Mouse (Mus musculus): ENCODE data around the gene Ptprb. TPM values are rescaled to one million over a fixed set of nuclear protein-coding genes. Genes with fewer than 3 reads are reported as not detected.

Gene Ptprb
- total and polyA plus RNA-seq, 2 experiments from 2014 or later = 2.3 to 9.8 TPM

GRCm38 (mm10) chr10:116416726-116417125 is 141.4 kb downstream of the Ptprb start:
- WGBS = 79% methylated on average over 5 of the region's 5 CpGs
- Histone ChIP-seq H3K4me1 (ENCODE audit: insufficient read depth) (no peaks in the 10 kb centered on the region; the same call in 1 of the 2 replicates), H3K9ac (no peak overlapping the region), H3K27ac (ENCODE audit: low read depth, low read length) (peak overlapping the region; percentile 64; the same call in 1 of the 2 replicates), H3K36me3 (ENCODE audit: insufficient read depth) (no peaks in the 10 kb centered on the region; the same call in 1 of the 2 replicates), H3K4me2 (ENCODE audit: low read depth) (no peak overlapping the region), H3K9me3 (ENCODE audit: low read length) (no peaks in the 10 kb centered on the region), H3K27me3 (ENCODE audit: insufficient read depth, low read length) (no peaks in the 10 kb centered on the region), H3K4me3 (ENCODE audit: low read depth, low read length) (no peak overlapping the region)
- no peak for TF ChIP-seq CTCF (IDR thresholded peaks at IDR 0.05; ENCODE audit: low read depth)
- no peak for ATAC-seq
- DNase-seq = no peak

GRCm38 (mm10) chr10:116418121-116418726 is 142.9 kb downstream of the Ptprb start:
- H3K4me3 ChIP-seq (ENCODE audit: low read depth, low read length) = no peak overlapping the region
- ATAC-seq (peak; percentile 52; the same call in 1 of the 2 replicates), DNase-seq (no peak)
- no peak for TF ChIP-seq CTCF (IDR thresholded peaks at IDR 0.05; ENCODE audit: low read depth)
- no peak overlapping the region for H3K27ac ChIP-seq (ENCODE audit: low read depth, low read length)
- no peak overlapping the region for H3K4me2 ChIP-seq (ENCODE audit: low read depth)
- 61% methylated on average over 24 of the region's 24 CpGs for WGBS
- no peak overlapping the region for H3K9ac ChIP-seq
- H3K36me3 ChIP-seq (ENCODE audit: insufficient read depth) = no peaks in the 10 kb centered on the region; the same call in 1 of the 2 replicates
- H3K27me3 ChIP-seq (ENCODE audit: insufficient read depth, low read length) = no peaks in the 10 kb centered on the region
- no peaks in the 10 kb centered on the region for H3K9me3 ChIP-seq (ENCODE audit: low read length)
- H3K4me1 ChIP-seq (ENCODE audit: insufficient read depth) = no peaks in the 10 kb centered on the region; the same call in 1 of the 2 replicates

- DNase-seq (no peak), ATAC-seq (no peak)
- Histone ChIP-seq H3K9ac (no peak overlapping the region), H3K4me3 (ENCODE audit: low read depth, low read length) (no peak overlapping the region), H3K27ac (ENCODE audit: low read depth, low read length) (no peak overlapping the region), H3K27me3 (ENCODE audit: insufficient read depth, low read length) (no peaks in the 10 kb centered on the region), H3K4me1 (ENCODE audit: insufficient read depth) (no peaks in the 10 kb centered on the region; the same call in 1 of the 2 replicates), H3K36me3 (ENCODE audit: insufficient read depth) (no peaks in the 10 kb centered on the region), H3K9me3 (ENCODE audit: low read length) (no peaks in the 10 kb centered on the region), H3K4me2 (ENCODE audit: low read depth) (no peak overlapping the region)
- TF ChIP-seq CTCF (IDR thresholded peaks at IDR 0.05; ENCODE audit: low read depth) = no peak
- 58% methylated on average over 6 of the region's 6 CpGs for WGBS
Measured at GRCm38 (mm10) chr10:116420976-116421375, 145.7 kb downstream of the Ptprb start.

GRCm38 (mm10) chr10:116422551-116422950 is 147.2 kb downstream of the Ptprb start:
- DNase-seq = no peak
- Histone ChIP-seq H3K4me1 (ENCODE audit: insufficient read depth) (no peaks in the 10 kb centered on the region), H3K9me3 (ENCODE audit: low read length) (no peaks in the 10 kb centered on the region), H3K36me3 (ENCODE audit: insufficient read depth) (no peaks in the 10 kb centered on the region), H3K9ac (no peak overlapping the region), H3K4me3 (ENCODE audit: low read depth, low read length) (no peak overlapping the region), H3K27ac (ENCODE audit: low read depth, low read length) (no peak overlapping the region), H3K27me3 (ENCODE audit: insufficient read depth, low read length) (no peaks in the 10 kb centered on the region), H3K4me2 (ENCODE audit: low read depth) (no peak overlapping the region)
- WGBS = 96% methylated on average over 2 of the region's 2 CpGs
- TF ChIP-seq CTCF (IDR thresholded peaks at IDR 0.05; ENCODE audit: low read depth) = no peak
- ATAC-seq = no peak

GRCm38 (mm10) chr10:116424921-116425320 is 149.6 kb downstream of the Ptprb start:
- no peak for DNase-seq
- H3K36me3 ChIP-seq (ENCODE audit: insufficient read depth) = no peaks in the 10 kb centered on the region
- H3K4me1 ChIP-seq (ENCODE audit: insufficient read depth) = no peaks in the 10 kb centered on the region
- no peaks in the 10 kb centered on the region for H3K27me3 ChIP-seq (ENCODE audit: insufficient read depth, low read length)
- no peaks in the 10 kb centered on the region for H3K9me3 ChIP-seq (ENCODE audit: low read length)
- no peak overlapping the region for H3K4me2 ChIP-seq (ENCODE audit: low read depth)
- no peak; the same call in 1 of the 2 replicates for ATAC-seq
- 60% methylated on average over 6 of the region's 6 CpGs for WGBS
- H3K9ac ChIP-seq = no peak overlapping the region
- no peak overlapping the region for H3K4me3 ChIP-seq (ENCODE audit: low read depth, low read length)
- H3K27ac ChIP-seq (ENCODE audit: low read depth, low read length) = no peak overlapping the region
- TF ChIP-seq CTCF (IDR thresholded peaks at IDR 0.05; ENCODE audit: low read depth) = no peak

GRCm38 (mm10) chr10:116426176-116426575 is 150.9 kb downstream of the Ptprb start:
- H3K4me1 ChIP-seq (ENCODE audit: insufficient read depth) = no peaks in the 10 kb centered on the region
- WGBS = 86% methylated on average over 7 of the region's 7 CpGs
- DNase-seq = no peak
- ATAC-seq = no peak
- TF ChIP-seq CTCF (IDR thresholded peaks at IDR 0.05; ENCODE audit: low read depth) = no peak
- no peak overlapping the region for H3K9ac ChIP-seq
- no peak overlapping the region for H3K4me3 ChIP-seq (ENCODE audit: low read depth, low read length)
- H3K27me3 ChIP-seq (ENCODE audit: insufficient read depth, low read length) = no peaks in the 10 kb centered on the region
- no peak overlapping the region for H3K27ac ChIP-seq (ENCODE audit: low read depth, low read length)
- no peaks in the 10 kb centered on the region for H3K9me3 ChIP-seq (ENCODE audit: low read length)
- no peak overlapping the region for H3K4me2 ChIP-seq (ENCODE audit: low read depth)
- no peaks in the 10 kb centered on the region for H3K36me3 ChIP-seq (ENCODE audit: insufficient read depth)

GRCm38 (mm10) chr10:116428026-116428780 is 152.9 kb downstream of the Ptprb start:
- WGBS = 93% methylated on average over 26 of the region's 26 CpGs
- Histone ChIP-seq H3K27me3 (ENCODE audit: insufficient read depth, low read length) (no peaks in the 10 kb centered on the region), H3K9me3 (ENCODE audit: low read length) (no peaks in the 10 kb centered on the region), H3K36me3 (ENCODE audit: insufficient read depth) (no peaks in the 10 kb centered on the region), H3K9ac (no peak overlapping the region), H3K4me1 (ENCODE audit: insufficient read depth) (no peaks in the 10 kb centered on the region), H3K27ac (ENCODE audit: low read depth, low read length) (no peak overlapping the region), H3K4me3 (ENCODE audit: low read depth, low read length) (no peak overlapping the region), H3K4me2 (ENCODE audit: low read depth) (no peak overlapping the region)
- DNase-seq (no peak), ATAC-seq (no peak)
- no peak for TF ChIP-seq CTCF (IDR thresholded peaks at IDR 0.05; ENCODE audit: low read depth)

Data from forebrain, postnatal 0 days (tissue).